Mouse (Mus musculus) heart, embryonic 13.5 days (tissue): ENCODE results near the gene Mroh2a. TPM values are rescaled to one million over a fixed set of nuclear protein-coding genes. Genes with fewer than 3 reads are reported as not detected.

Experiments
- ATAC-seq: fragments of 200-750 bp; cut with Nextera tagmentation; 2 replicates; pipeline ENCODE4 v1.8.0; 2017; ENCODE audit warnings: moderate TSS enrichment; ENCODE audit not compliant: insufficient number of reproducible peaks, low FRiP score, low TSS enrichment; ENCODE audit errors: extremely low read depth
- H3K27ac ChIP-seq: fragments of 300-500 bp; sonication (generic); replicated peaks from 2 replicates; pipeline ENCODE4 v1.5.1; 2015; ENCODE audit warnings: moderate library complexity, mild to moderate bottlenecking, inconsistent platforms
- H3K27me3 ChIP-seq: fragments of 300-500 bp; sonication (generic); replicated peaks from 2 replicates; pipeline ENCODE4 v1.6.1; 2015; ENCODE audit warnings: mild to moderate bottlenecking, inconsistent platforms
- H3K36me3 ChIP-seq: fragments of 300-500 bp; sonication (generic); 2 replicates; pipeline ENCODE4 v1.6.1; 2015; ENCODE audit warnings: mild to moderate bottlenecking, inconsistent platforms
- H3K4me1 ChIP-seq: fragments of 300-500 bp; sonication (generic); 2 replicates; pipeline ENCODE4 v1.6.1; 2015; ENCODE audit warnings: inconsistent platforms
- H3K4me2 ChIP-seq: fragments of 300-500 bp; sonication (generic); 2 replicates; pipeline ENCODE4 v1.6.1; 2015; ENCODE audit warnings: inconsistent platforms, mild to moderate bottlenecking, moderate library complexity
- H3K4me3 ChIP-seq: fragments of 300-500 bp; sonication (generic); 2 replicates; pipeline ENCODE4 v1.5.1; 2015; ENCODE audit warnings: moderate library complexity, mild to moderate bottlenecking, inconsistent platforms
- H3K9ac ChIP-seq: fragments of 300-500 bp; sonication (generic); 2 replicates; pipeline ENCODE4 v1.6.1; 2015; ENCODE audit warnings: inconsistent platforms, mild to moderate bottlenecking, moderate library complexity
- H3K9me3 ChIP-seq: fragments of 300-500 bp; sonication (generic); 2 replicates; pipeline ENCODE4 v1.6.1; 2016; ENCODE audit warnings: inconsistent platforms
- WGBS: fragments of 180-500 bp; shearing (Covaris S2); methylation state at CpG from one replicate; pipeline ENCODE4 v1.1.7; 2015; ENCODE audit warnings: mixed read lengths; 5-methylcytosine and 5-hydroxymethylcytosine counted together
- polyA plus RNA-seq: library from polyadenylated mRNA; unstranded; fragments of >200 nt; fragmentation: Nextera tagmentation; extraction: Ambion mirVana; gene quantifications from 2 replicates; pipeline ENCODE4 v1.2.1, GENCODE M21; 2015

Gene Mroh2a
- polyA plus RNA-seq, 1 experiment from 2014 or later: 0.33 TPM

DNA sequence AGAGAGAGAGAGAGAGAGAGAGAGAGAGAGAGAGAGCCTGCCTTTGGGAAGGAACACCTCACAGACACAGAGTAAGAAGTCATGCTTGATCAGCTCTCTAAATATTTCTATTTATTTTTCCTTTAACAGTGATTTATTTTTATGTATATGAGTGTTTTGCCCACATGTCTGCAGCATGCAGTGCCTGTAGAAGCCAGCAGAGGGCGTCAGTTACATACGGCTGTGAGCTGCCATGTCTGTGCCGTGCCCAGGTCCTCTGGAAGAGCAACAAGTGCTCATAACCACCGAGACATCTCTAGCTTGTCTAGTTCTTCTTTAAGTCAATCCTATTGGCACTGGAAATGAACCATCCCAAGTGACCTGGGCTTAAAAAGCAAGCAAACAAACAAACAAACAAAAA lies 63.1 kb downstream of the Mroh2a start:
- no peak overlapping the region for H3K27ac ChIP-seq
- H3K9me3 ChIP-seq: peaks cover 68% of the 10 kb centered on the region
- H3K4me2 ChIP-seq: no peak overlapping the region
- 33% methylated on average over 4 of the region's 4 CpGs for WGBS
- H3K36me3 ChIP-seq: no peaks in the 10 kb centered on the region
- no peak overlapping the region for H3K9ac ChIP-seq
- ATAC-seq: no peak
- H3K4me3 ChIP-seq: no peak overlapping the region
- H3K4me1 ChIP-seq: no peaks in the 10 kb centered on the region
- H3K27me3 ChIP-seq: no peaks in the 10 kb centered on the region

DNA sequence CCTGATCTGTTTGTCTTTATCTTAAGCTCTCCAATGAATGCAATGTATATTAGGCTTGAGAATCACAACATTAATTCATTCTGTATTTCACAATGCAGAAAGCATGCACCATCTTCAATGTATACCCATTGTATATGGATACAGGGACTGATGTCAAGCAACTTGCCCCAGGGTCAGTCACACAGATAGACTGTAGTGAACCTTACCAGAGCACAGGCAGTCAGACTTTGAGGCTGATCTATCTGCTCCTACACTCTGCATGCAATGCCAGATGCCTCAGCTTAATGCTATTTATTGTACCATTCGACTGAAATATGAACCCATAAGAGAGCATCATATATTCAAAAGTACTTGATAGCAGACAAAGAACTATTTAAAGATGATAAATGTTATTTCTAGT lies 63.7 kb downstream of the Mroh2a start:
- no peaks in the 10 kb centered on the region for H3K36me3 ChIP-seq
- H3K4me2 ChIP-seq: no peak overlapping the region
- H3K4me1 ChIP-seq: no peaks in the 10 kb centered on the region
- WGBS: 55% methylated on average over 1 of the region's 1 CpGs
- H3K9me3 ChIP-seq: peaks cover 68% of the 10 kb centered on the region
- no peak overlapping the region for H3K9ac ChIP-seq
- H3K27me3 ChIP-seq: no peaks in the 10 kb centered on the region
- ATAC-seq: no peak
- H3K4me3 ChIP-seq: no peak overlapping the region
- no peak overlapping the region for H3K27ac ChIP-seq

DNA sequence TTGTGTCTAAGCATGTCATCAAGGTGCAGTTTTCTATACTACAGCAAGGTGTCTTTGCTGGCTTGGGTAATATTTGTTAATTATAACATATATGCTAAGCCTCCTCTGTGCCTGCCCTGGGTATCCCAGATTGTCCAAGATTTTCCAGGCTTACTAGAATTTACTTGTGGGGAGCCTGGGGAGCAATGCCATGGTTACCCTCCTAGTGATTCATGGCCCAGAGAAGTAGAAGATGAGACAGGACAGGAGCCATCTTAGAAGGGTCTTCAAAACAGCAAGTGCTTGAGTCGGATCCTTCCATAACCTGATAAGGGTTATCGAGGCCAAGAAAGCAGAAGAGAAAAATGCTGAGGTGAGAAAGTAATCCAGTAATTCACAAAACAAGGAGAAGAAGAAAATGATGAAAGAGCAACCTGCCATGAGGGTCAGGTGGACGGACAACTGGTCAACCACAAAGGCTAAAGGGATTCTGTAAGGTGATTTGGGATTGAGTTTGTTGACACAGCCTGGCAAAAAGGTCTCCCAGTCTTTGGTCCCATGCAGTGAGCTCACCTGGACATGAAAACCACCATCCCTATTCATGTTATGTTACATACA lies 64.7 kb downstream of the Mroh2a start:
- ATAC-seq: no peak
- Histone ChIP-seq H3K27me3 (no peaks in the 10 kb centered on the region), H3K4me3 (no peak overlapping the region), H3K9ac (no peak overlapping the region), H3K36me3 (no peaks in the 10 kb centered on the region), H3K9me3 (peaks cover 69% of the 10 kb centered on the region), H3K27ac (no peak overlapping the region), H3K4me2 (no peak overlapping the region), H3K4me1 (no peaks in the 10 kb centered on the region)
- 48% methylated on average over 3 of the region's 3 CpGs for WGBS

DNA sequence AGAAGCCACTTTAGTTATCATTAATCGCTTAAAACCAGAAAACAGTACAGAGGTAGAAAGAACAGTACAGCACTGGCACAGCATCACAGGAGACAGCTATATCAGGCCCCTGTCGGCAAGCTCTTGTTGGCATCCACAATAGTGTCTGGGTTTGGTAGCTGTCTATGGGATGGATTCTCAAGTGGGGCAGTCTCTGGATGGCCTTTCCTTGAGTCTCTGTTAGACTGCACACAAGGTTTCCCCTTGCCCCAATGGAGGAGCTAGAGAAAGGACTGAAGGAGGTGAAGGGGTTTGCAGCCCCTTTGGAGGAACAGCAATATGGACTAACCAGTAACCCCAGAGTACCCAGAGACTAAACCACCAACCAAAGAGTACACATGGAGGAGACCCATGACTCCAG lies 65.3 kb downstream of the Mroh2a start:
- Histone ChIP-seq H3K27me3 (no peaks in the 10 kb centered on the region), H3K9me3 (peaks cover 68% of the 10 kb centered on the region), H3K4me2 (no peak overlapping the region)

DNA sequence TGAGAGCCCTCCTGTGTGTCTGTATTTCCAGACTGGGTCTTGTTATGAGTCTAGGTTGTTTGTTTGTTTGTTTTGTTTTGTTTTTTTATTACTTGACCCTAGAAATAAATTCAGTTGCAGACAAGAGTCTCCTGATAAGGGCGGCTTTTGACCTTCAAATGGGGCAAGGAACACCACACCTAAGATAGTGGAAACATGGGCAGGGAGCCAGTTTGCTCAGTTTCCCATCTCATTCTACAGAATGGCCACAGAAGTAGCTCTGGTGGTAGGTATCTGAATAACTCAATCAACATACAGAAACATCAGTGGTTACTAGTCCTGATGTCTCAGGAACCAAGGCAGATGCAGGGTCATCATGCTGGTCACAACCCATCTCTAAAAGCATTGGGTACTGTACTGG lies 67.9 kb downstream of the Mroh2a start:
- WGBS: 15% methylated on average over 1 of the region's 1 CpGs
- H3K4me2 ChIP-seq: no peak overlapping the region

More for the DNA sequence above, 65.3 kb downstream of the Mroh2a start:
- H3K36me3 ChIP-seq: no peaks in the 10 kb centered on the region
- 45% methylated on average over 2 of the region's 2 CpGs for WGBS
- no peak; the same call in 1 of the 2 replicates for ATAC-seq
- H3K9ac ChIP-seq: no peak overlapping the region
- H3K4me3 ChIP-seq: no peak overlapping the region
- no peaks in the 10 kb centered on the region for H3K4me1 ChIP-seq
- H3K27ac ChIP-seq: no peak overlapping the region

DNA sequence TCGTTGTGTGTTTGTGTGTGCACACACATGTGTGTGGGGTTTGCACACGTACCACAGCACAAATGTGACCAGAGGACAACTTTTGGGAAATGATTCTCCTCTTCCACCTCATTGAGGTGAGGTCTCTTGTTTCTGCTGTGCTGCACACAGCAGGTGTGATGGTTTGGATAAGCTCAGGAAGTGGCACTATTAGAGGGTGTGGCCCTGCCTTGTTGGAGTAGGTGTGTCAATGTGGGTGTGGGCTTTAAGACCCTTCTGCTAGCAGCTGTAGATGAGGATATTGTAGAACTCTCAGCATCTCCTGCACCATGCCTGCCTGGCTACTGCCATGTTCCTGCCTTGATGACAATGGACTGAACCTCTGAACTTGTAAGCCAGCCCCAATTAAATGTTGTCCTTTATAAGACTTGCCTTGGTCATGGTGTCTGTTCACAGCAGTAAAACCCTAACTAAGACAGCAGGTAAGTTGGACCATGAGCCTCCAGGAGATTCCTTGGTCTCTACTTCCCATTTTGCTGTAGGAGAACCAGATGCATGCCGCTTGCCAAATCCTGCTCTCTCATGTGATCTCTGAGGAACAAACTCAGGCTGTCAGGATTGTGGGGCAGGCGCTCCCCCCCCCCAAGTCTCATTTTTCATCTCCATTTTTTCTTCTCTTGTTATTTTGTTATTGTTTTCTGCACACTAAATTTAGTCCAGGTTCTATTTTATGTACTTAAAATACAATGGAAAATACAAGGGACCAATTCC lies 69.6 kb downstream of the Mroh2a start:
- H3K4me2 ChIP-seq: no peak overlapping the region
- H3K4me1 ChIP-seq: no peaks in the 10 kb centered on the region
- no peaks in the 10 kb centered on the region for H3K36me3 ChIP-seq
- no peak overlapping the region for H3K27ac ChIP-seq
- H3K9ac ChIP-seq: no peak overlapping the region
- 60% methylated on average over 4 of the region's 4 CpGs for WGBS
- no peak for ATAC-seq
- peaks cover 71% of the 10 kb centered on the region for H3K9me3 ChIP-seq
- no peaks in the 10 kb centered on the region for H3K27me3 ChIP-seq
- H3K4me3 ChIP-seq: no peak overlapping the region

More for the DNA sequence above, 67.9 kb downstream of the Mroh2a start:
- no peaks in the 10 kb centered on the region for H3K4me1 ChIP-seq
- H3K27ac ChIP-seq: no peak overlapping the region
- no peaks in the 10 kb centered on the region for H3K27me3 ChIP-seq
- no peak overlapping the region for H3K9ac ChIP-seq
- no peaks in the 10 kb centered on the region for H3K36me3 ChIP-seq
- H3K4me3 ChIP-seq: no peak overlapping the region
- no peak for ATAC-seq
- peaks cover 68% of the 10 kb centered on the region for H3K9me3 ChIP-seq

DNA sequence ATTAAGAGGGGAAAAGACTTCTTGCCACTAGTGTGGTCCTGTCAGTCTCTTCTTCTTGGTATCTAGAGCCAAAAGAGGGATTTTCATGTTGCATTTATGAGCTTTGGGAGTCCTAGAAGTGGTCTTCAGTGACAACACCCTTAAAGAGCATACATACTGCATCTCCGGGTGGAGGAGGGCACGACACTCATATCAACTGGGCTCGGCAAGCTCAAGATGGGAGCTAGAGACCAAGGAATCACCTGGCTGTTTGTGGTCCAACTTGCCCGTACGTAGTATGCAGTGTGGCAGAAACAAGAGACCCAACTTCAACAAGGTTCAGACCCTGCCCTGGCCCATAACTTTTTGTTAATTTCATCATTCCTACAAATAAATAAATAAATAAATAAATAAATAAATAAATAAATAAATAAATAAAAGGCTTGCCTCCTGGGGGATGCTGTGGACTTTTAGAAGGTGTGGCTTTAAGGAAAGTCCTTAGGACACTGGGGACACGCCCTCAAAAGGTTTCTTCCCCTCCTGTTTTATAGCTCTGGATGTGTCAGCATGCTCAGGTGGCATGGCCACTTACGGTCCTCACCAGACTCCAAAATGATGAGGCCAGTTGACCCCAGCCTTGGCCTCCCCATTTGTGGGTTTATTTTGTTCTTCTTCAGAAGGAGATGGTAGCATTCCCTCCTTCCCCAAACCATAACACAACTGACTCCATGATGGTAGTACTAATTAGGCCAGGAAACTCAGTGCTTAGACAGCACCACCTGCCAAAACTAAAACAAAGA lies 70.9 kb downstream of the Mroh2a start:
- Histone ChIP-seq H3K4me3 (no peak overlapping the region), H3K4me1 (no peaks in the 10 kb centered on the region), H3K9ac (no peak overlapping the region), H3K4me2 (no peak overlapping the region), H3K36me3 (no peaks in the 10 kb centered on the region), H3K27me3 (no peaks in the 10 kb centered on the region), H3K9me3 (peaks cover 74% of the 10 kb centered on the region), H3K27ac (no peak overlapping the region)
- 59% methylated on average over 7 of the region's 7 CpGs for WGBS
- no peak for ATAC-seq

DNA sequence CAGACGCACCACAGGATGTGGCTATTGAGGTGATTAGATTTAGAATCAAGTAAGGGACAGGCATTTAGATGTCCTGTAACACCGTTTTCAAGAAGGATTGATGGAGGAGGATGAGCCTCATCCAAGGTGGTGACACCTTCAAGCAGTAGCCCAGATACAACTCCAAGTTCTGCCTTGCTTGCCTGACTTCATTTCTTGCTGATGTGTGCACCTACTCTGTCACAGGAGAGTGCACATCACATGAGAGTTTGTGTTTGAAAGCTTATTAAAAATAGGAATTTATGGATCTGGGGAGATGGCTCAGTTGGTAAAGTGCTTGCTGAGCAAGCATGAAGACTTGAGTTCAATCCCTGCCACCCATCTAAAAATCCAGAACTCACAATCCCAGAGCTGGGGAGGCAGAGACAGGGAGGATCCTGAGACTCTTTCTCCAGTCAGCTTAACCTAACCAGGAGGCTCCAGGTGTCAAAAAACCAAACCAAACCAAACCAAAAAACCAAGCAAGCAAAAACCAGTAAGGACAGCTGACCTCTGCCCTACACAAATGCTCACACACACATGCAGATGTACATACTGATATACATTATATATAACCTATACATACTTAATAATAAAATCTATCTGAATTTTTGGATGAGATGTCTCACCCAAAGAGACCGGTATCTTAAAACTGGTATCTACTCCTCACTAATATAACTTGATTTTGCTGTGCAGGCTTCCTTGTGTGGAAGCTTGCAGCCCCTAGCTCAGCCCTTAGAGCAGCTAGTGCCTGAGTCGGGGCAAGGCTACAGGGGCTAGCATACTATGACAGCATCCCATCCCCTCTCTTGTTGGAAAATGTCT lies 72.1 kb downstream of the Mroh2a start:
- peaks cover 83% of the 10 kb centered on the region for H3K9me3 ChIP-seq
- no peaks in the 10 kb centered on the region for H3K4me1 ChIP-seq
- H3K9ac ChIP-seq: no peak overlapping the region
- no peak overlapping the region for H3K27ac ChIP-seq
- H3K4me3 ChIP-seq: no peak overlapping the region
- H3K36me3 ChIP-seq: no peaks in the 10 kb centered on the region
- H3K27me3 ChIP-seq: no peaks in the 10 kb centered on the region
- 51% methylated on average over 4 of the region's 4 CpGs for WGBS
- ATAC-seq: no peak
- H3K4me2 ChIP-seq: no peak overlapping the region

DNA sequence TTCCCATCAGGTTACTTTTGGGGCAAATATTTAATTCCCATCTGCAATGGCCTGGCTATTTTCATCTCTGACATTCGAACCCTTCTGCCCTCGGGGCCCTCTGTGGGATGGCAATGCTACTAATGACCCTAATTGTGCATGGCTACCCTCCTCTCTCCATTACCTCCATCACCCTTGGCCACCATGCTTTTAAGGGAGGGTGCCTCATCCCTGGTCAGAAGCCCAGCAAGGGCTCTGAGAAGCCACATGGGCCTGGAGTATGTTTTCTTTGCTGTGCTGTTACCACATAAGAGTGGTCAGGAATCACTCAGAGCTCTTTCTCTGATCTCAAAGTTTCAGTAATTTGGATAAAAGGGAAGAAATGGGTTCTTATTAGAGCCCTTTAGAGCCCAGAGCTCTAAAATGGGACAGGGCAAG lies 72.8 kb downstream of the Mroh2a start:
- Histone ChIP-seq H3K4me2 (no peak overlapping the region), H3K27me3 (no peaks in the 10 kb centered on the region), H3K4me3 (no peak overlapping the region), H3K9me3 (peaks cover 85% of the 10 kb centered on the region), H3K9ac (no peak overlapping the region), H3K4me1 (no peaks in the 10 kb centered on the region), H3K36me3 (no peaks in the 10 kb centered on the region), H3K27ac (no peak overlapping the region)
- ATAC-seq: no peak
- 71% methylated on average over 2 of the region's 2 CpGs for WGBS

DNA sequence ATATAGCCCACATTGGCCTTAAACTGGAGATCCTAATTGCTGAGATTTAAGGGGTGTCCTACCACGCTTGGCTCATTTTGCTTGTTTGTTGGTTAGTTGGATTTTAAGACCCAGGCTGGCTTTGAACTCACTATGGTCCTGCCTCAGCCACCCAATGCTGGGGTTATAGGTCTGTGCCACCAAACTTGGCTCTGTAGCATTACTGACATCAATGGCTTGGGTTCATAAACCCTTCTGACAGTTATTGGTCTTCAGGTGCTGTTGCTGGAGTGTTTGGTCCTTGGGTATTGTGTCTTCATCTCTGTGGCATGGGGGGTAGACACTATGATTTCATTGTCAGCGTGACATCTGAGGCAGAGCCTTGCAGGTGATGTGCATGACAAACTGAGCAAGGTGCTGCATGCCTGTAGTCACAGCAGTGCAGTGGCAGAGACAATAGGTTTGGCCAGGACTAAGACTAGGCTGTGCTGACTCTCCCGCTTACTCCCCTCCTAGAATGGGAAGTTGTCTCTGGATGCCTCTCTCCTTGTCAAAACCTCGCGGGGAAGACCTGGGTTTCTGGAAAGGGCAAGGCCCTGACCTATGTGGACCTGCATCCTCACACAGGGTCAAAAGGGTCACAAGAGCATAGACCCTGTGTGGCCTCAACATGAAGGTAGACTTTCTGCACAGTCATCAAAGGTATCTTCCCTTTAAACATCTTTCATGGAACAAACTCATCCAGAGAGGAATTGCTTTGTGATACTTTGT lies 73.7 kb downstream of the Mroh2a start:
- Histone ChIP-seq H3K9me3 (peaks cover 88% of the 10 kb centered on the region), H3K9ac (no peak overlapping the region), H3K36me3 (no peaks in the 10 kb centered on the region), H3K4me3 (no peak overlapping the region), H3K27ac (no peak overlapping the region), H3K27me3 (no peaks in the 10 kb centered on the region), H3K4me2 (no peak overlapping the region), H3K4me1 (no peaks in the 10 kb centered on the region)
- whole genome bisulfite sequencing: 40% methylated on average over 5 of the region's 5 CpGs
- ATAC-seq: no peak
